Mouse (Mus musculus) hindbrain, embryonic 14.5 days (tissue): ENCODE measurements around the gene Ndufs5. TPM values are rescaled to one million over a fixed set of nuclear protein-coding genes. Genes with fewer than 3 reads are reported as not detected.

Source experiments
- ATAC-seq: fragments of 200-750 bp; cut with Nextera tagmentation; 2 replicates; pipeline ENCODE4 v1.8.0; 2017; ENCODE audit warnings: moderate number of reproducible peaks, mild to moderate bottlenecking, moderate TSS enrichment, moderate library complexity; ENCODE audit not compliant: low FRiP score
- DNase-seq: peaks from one replicate; pipeline ENCODE4 v3.0.0-alpha.2; 2015; ENCODE audit warnings: low spot score
- H3K27ac ChIP-seq: fragments of 300-500 bp; sonication (generic); 2 replicates; pipeline ENCODE4 v1.5.1; 2014; ENCODE audit warnings: mild to moderate bottlenecking, moderate library complexity
- H3K27me3 ChIP-seq: fragments of 300-500 bp; sonication (generic); 2 replicates; pipeline ENCODE4 v1.6.1; 2014; ENCODE audit warnings: mild to moderate bottlenecking, low read length, mixed read lengths; ENCODE audit not compliant: control insufficient read depth, insufficient read depth
- H3K36me3 ChIP-seq: fragments of 300-500 bp; sonication (generic); replicated peaks from 2 replicates; pipeline ENCODE4 v1.6.1; 2014; ENCODE audit not compliant: control insufficient read depth, insufficient read depth
- H3K4me1 ChIP-seq: fragments of 300-500 bp; sonication (generic); replicated peaks from 2 replicates; pipeline ENCODE4 v1.6.1; 2014; ENCODE audit warnings: antibody characterized with exemption, low read length, mixed read lengths; ENCODE audit not compliant: control insufficient read depth, insufficient read depth
- H3K4me2 ChIP-seq: fragments of 300-500 bp; sonication (generic); replicated peaks from 2 replicates; pipeline ENCODE4 v1.6.1; 2014; ENCODE audit warnings: mild to moderate bottlenecking, moderate library complexity
- H3K4me3 ChIP-seq: fragments of 300-500 bp; sonication (generic); replicated peaks from 2 replicates; pipeline ENCODE4 v1.5.1; 2014; ENCODE audit warnings: mild to moderate bottlenecking, low read length
- H3K9ac ChIP-seq: fragments of 300-500 bp; sonication (generic); 2 replicates; pipeline ENCODE4 v1.6.1; 2014
- H3K9me3 ChIP-seq: fragments of 300-500 bp; sonication (generic); 2 replicates; pipeline ENCODE4 v1.6.1; 2016; ENCODE audit warnings: low read length; ENCODE audit not compliant: control insufficient read depth
- WGBS: fragments of 180-500 bp; shearing (Covaris S2); extraction: QIAGEN DNeasy Blood & Tissue Kit; methylation state at CpG from one replicate; pipeline ENCODE4 v1.1.7; 2014; 5-methylcytosine and 5-hydroxymethylcytosine counted together
- polyA plus RNA-seq: library from polyadenylated mRNA; unstranded; fragments of >200 nt; fragmentation: Nextera tagmentation; extraction: Ambion mirVana; gene quantifications from 2 replicates; pipeline ENCODE4 v1.2.1, GENCODE M21; 2014

The Ndufs5 gene
- 501 and 593 TPM in 2 replicates for polyA plus RNA-seq

GRCm38 (mm10) chr4:123717574-123718433 lies at the start of gene Ndufs5:
Gene Ndufs5, minus strand, starts transcription at chr4:123718202.
- peak within 1 kb of the TSS; percentile 80 for H3K9ac ChIP-seq
- ATAC-seq: peak; percentile 96
- peak within 1 kb of the TSS; percentile 63 for H3K4me3 ChIP-seq
- H3K27ac ChIP-seq: peak within 1 kb of the TSS; percentile 58
- under 1% methylated on average over 40 of the region's 40 CpGs for WGBS
- H3K9me3 ChIP-seq: no peaks in the 10 kb centered on the region
- peaks cover 23% of the 10 kb centered on the region for H3K36me3 ChIP-seq
- H3K4me1 ChIP-seq: peaks cover 4% of the 10 kb centered on the region; the same call in 1 of the 2 replicates
- H3K4me2 ChIP-seq: peak within 1 kb of the TSS; percentile 79
- H3K27me3 ChIP-seq: no peaks in the 10 kb centered on the region
- DNase-seq: peak; percentile 96

- Histone ChIP-seq H3K9me3 (no peaks in the 10 kb centered on the region), H3K27ac (no peak overlapping the region), H3K27me3 (no peaks in the 10 kb centered on the region), H3K9ac (no peak overlapping the region), H3K4me2 (no peak overlapping the region), H3K36me3 (no peaks in the 10 kb centered on the region), H3K4me3 (no peak overlapping the region), H3K4me1 (no peaks in the 10 kb centered on the region)
- DNase-seq (no peak), ATAC-seq (no peak)
- 84% methylated on average over 6 of the region's 6 CpGs for WGBS
These were observed 47.1 kb upstream of the Ndufs5 start for GRCm38 (mm10) chr4:123765071-123765470.

DNA sequence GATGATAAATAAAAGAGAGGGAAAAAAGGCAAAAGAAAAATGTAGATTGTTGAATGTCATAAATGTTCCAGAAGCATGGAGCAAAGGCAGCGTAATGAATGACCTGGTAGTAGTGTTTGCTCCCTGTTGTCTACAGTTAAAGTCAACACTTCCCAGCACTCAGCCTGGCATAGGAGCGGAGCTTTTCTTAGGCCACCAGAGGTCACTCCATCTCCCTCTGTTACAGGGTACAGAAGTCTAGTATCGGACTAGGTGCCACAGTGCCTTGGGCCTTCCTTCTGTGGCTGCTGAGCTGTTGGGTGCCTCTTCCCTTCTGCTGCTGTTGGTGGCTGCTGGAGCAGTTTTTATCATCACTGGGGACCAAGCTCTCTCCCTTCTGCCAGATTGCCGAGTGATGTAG lies 40.3 kb upstream of the Ndufs5 start:
- no peak overlapping the region for H3K4me3 ChIP-seq
- 54% methylated on average over 4 of the region's 4 CpGs for WGBS
- H3K27ac ChIP-seq: no peak overlapping the region
- no peaks in the 10 kb centered on the region for H3K4me1 ChIP-seq
- H3K4me2 ChIP-seq: no peak overlapping the region
- DNase-seq (no peak), ATAC-seq (no peak)
- H3K27me3 ChIP-seq: no peaks in the 10 kb centered on the region
- no peak overlapping the region for H3K9ac ChIP-seq
- no peaks in the 10 kb centered on the region for H3K36me3 ChIP-seq
- no peaks in the 10 kb centered on the region for H3K9me3 ChIP-seq

DNA sequence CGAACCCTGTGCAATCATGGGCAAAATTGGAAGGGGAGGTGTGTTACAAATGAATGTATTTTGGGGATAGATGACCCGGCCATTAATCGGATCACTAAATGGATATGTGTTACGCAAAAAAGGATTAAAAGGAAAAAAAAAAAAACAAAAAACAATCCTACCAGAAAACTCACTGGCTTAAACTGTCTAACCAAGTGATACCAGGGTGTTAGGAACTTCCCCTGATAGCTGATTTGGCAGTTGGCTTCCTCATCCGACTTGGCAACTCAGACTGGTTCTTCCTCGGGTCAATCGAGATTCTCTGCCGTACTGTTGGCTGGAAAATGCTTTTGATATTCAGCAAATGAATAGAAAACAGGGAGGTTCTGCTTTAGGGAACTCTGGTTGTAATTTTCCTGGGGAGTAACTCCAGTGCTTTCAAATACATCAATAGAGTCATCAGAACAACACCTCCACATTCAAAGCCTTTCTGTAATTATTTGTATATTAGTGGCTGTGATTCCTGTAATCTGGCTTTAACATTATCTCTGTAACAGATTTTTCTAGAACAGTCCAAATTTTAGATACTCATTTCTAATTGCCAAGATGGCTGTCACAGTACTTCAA lies 32.8 kb upstream of the Ndufs5 start:
- Histone ChIP-seq H3K4me2 (peak overlapping the region; percentile 67), H3K9me3 (no peaks in the 10 kb centered on the region), H3K4me3 (peak overlapping the region; percentile 89), H3K4me1 (peaks cover 23% of the 10 kb centered on the region), H3K36me3 (no peaks in the 10 kb centered on the region; the same call in 1 of the 2 replicates), H3K27me3 (no peaks in the 10 kb centered on the region), H3K9ac (peak overlapping the region; percentile 89), H3K27ac (peak overlapping the region; percentile 63; the same call in 1 of the 2 replicates)
- WGBS: under 1% methylated on average over 8 of the region's 8 CpGs
- ATAC-seq (no peak), DNase-seq (peak; percentile 43)

DNA sequence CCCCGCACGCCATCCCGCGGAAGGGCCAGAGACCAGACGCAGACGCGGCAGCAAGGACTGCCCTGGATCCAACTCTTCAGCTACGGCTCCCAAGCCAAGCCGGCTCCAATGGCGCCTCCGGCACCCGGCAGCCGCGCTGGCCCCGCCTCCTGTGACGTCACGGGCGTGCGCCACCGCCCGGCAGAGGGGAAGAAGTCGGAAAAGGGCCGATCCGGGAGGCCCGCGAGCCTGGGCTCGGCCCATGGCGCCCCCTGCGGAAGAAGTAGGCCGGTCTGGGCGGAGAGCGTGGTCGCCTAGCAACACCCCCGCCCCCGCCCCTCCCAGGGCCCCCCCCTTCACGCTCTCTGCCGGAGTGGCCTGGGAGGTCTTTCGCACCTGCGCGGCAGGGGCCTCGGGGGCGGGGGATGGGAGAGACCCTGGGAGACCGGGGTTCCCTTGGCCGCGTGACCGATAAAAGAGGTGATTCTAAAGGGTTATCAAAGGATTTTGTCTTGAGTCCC lies 32.2 kb upstream of the Ndufs5 start, which contains the start of gene Akirin1:
TSS of gene Akirin1 (minus strand) at position 194 of the 500 bp plus-strand sequence.
- H3K4me3 ChIP-seq: peak within 1 kb of the TSS; percentile 89
- no peaks in the 10 kb centered on the region; the same call in 1 of the 2 replicates for H3K36me3 ChIP-seq
- peak; percentile 99 for DNase-seq
- no peaks in the 10 kb centered on the region for H3K9me3 ChIP-seq
- ATAC-seq: peak; percentile 98
- H3K27me3 ChIP-seq: no peaks in the 10 kb centered on the region
- H3K4me1 ChIP-seq: peaks cover 24% of the 10 kb centered on the region
- H3K27ac ChIP-seq: peak within 1 kb of the TSS; percentile 93
- WGBS: under 1% methylated on average over 37 of the region's 46 CpGs
- peak within 1 kb of the TSS; percentile 89 for H3K9ac ChIP-seq
- H3K4me2 ChIP-seq: peak within 1 kb of the TSS; percentile 67

DNA sequence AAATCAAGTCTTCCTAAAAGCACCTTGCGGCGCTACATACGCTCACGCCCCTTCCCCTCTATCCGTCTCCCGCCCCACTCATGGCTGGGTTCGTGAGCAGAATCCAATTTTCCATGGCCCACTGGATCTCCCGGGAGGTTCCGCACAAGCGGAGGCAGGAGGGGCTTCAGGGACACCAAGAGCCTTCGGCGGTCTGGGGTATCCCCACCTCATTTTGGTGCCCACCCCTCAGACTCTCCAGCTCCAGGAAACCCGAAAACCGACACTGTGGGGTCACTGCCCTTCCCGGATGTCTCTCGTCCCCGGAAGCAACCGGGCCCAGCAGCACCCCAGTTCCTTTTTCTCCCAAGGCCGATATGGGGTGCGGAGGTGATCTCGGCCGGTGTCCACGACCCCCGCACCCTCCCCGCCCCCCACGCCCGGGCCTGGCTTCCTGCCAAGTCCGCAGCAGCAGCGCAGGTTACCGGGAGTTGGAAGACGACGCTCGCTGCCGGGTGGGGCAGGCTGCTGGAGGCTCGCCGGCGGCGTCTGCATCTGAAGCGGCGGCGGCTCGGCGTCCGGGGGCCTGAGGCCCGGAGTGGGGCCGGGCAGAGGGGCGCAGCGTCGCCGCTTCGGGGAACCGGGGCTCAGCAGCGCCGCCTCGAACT lies 31.6 kb upstream of the Ndufs5 start:
- WGBS: under 1% methylated on average over 51 of the region's 55 CpGs
- ATAC-seq (peak; percentile 27), DNase-seq (peak; percentile 50)
- Histone ChIP-seq H3K4me1 (peaks cover 24% of the 10 kb centered on the region), H3K27ac (peak overlapping the region; percentile 93), H3K36me3 (no peaks in the 10 kb centered on the region; the same call in 1 of the 2 replicates), H3K4me3 (peak overlapping the region; percentile 89), H3K27me3 (no peaks in the 10 kb centered on the region), H3K9ac (peak overlapping the region; percentile 89), H3K9me3 (no peaks in the 10 kb centered on the region), H3K4me2 (peak overlapping the region; percentile 67)

- peaks cover 24% of the 10 kb centered on the region for H3K4me1 ChIP-seq
- no peaks in the 10 kb centered on the region; the same call in 1 of the 2 replicates for H3K36me3 ChIP-seq
- peak overlapping the region; percentile 67 for H3K4me2 ChIP-seq
- peak overlapping the region; percentile 93 for H3K27ac ChIP-seq
- 15% methylated on average over 10 of the region's 10 CpGs for WGBS
- peak overlapping the region; percentile 89 for H3K9ac ChIP-seq
- DNase-seq (no peak), ATAC-seq (no peak)
- H3K27me3 ChIP-seq: no peaks in the 10 kb centered on the region
- no peaks in the 10 kb centered on the region for H3K9me3 ChIP-seq
- peak overlapping the region; percentile 89 for H3K4me3 ChIP-seq
These were observed 30.9 kb upstream of the Ndufs5 start for GRCm38 (mm10) chr4:123748726-123749415.

- ATAC-seq (no peak), DNase-seq (no peak)
- Histone ChIP-seq H3K9ac (no peak overlapping the region), H3K27me3 (no peaks in the 10 kb centered on the region), H3K36me3 (peaks cover 28% of the 10 kb centered on the region), H3K4me2 (no peak overlapping the region), H3K27ac (no peak overlapping the region), H3K9me3 (no peaks in the 10 kb centered on the region), H3K4me3 (no peak overlapping the region), H3K4me1 (peaks cover 20% of the 10 kb centered on the region)
- WGBS: 96% methylated on average over 4 of the region's 4 CpGs
These were observed 27.3 kb upstream of the Ndufs5 start for GRCm38 (mm10) chr4:123745221-123745775.
